Mouse (Mus musculus) gastrocnemius, postnatal 25 days (tissue): ENCODE results near the gene Dctn5. TPM values are rescaled to one million over a fixed set of nuclear protein-coding genes. Genes with fewer than 3 reads are reported as not detected.
A peak's percentile ranks its signal among the peaks of the same experiment; 100 is the strongest.
"Not testable (repeated sequence)": the region's sequence is repeated elsewhere in the genome, so short reads cannot be mapped to it uniquely, and the experiment has no call there.

Experiments
- DNase-seq: peaks from one replicate; pipeline ENCODE4 v3.0.0; 2022
- long read RNA-seq, 2 experiments: library from polyadenylated mRNA; stranded (forward); transcript quantifications; one replicate each; pipeline ENCODE4 v2.0.0; 2021
- total RNA-seq, 2 experiments: library from RNA; stranded (reverse); gene quantifications; 1 replicate in 1 of 2; 2 replicates in 1 of 2; pipeline ENCODE4 v1.2.3; 2021

Dctn5 gene
- 10 to 100 TPM; 18.4 to 20.3 TPM for total RNA-seq
- long read RNA-seq, experiment 1, transcript Dctn5-201 (6 exons, 1,532 nt): major isoform, 9 of 75 reads
- long read RNA-seq, experiment 1, partial matches to known transcripts: 1 of 75 reads
- long read RNA-seq, experiment 1, other reads (novel, unspliced or antisense): 65 of 75 reads
- long read RNA-seq, experiment 2, transcript Dctn5-201 (6 exons, 1,532 nt): major isoform, 11 of 43 reads
- long read RNA-seq, experiment 2, partial matches to known transcripts: 28 of 43 reads
- long read RNA-seq, experiment 2, other reads (novel, unspliced or antisense): 3 of 43 reads

DNA sequence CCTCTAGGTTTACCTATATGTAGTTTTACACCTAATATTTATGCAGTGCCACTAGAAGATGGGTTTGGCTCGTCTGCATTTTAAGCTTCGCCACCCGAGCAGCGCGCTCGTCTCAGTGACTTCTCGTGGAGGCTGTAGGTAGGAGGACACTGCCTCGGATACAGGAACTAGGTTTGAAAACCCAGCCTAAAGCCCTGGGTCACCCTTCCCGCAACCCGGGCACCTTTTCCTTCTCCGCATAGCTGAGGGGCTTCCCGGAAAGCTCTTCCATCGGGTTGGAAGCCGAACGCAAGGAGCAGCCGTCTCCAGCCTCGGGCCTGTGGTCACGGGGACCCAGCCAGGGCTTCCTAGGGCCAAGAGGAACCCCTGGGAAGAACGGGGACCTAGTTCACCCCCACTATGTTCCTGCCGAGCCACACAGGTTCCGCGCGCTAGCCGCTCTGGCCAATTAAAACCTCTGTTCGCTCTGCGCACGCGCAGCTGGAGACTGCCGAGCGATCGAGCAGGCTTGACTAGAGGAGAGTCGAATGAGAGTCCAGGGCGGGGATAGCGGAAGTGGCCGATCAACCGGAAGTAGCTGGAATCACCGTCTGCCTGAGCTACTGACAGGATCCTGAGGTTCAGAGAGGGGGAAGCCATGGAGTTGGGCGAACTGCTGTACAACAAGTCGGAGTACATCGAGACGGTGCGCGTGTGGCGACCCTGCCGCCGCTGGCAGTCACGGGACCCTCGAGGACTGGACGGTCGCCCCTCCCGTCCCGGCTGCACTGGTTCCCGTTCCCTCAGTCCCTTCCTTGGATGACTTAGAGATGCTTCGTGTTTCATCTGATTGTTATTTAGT is at the start of gene Dctn5, which contains the start of gene Palb2:
Gene Dctn5, plus strand, starts transcription at position 545 of the 841 bp plus-strand sequence.
Gene Palb2, minus strand, starts transcription at position 489 of the 841 bp plus-strand sequence.
- peak; percentile 97 for DNase-seq

GRCm38 (mm10) chr7:122087195-122087982 is 45.5 kb upstream of the Dctn5 start:
- no peak for DNase-seq

- no peak for DNase-seq
Measured at GRCm38 (mm10) chr7:122094564-122095330, 38.1 kb upstream of the Dctn5 start.

DNA sequence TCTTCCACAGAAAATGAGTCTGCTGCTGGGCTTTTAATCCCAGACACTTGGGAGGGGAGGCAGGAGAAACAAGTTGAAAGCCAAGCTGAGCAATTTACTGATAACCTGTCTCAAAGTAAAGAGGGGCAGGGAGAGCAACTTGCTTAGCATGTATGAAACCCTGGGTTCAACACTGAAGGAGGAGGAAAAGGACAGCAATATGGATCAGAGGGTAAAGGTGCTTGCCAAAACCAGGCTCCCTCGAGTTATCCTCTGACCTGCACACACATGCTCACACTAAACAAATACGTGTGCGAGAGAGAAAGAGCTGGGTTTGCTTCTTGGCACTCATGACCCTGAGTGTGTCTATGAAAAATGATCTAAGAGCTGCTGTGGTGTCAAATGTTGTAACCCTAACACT is 34.8 kb upstream of the Dctn5 start:
- no peak for DNase-seq

DNA sequence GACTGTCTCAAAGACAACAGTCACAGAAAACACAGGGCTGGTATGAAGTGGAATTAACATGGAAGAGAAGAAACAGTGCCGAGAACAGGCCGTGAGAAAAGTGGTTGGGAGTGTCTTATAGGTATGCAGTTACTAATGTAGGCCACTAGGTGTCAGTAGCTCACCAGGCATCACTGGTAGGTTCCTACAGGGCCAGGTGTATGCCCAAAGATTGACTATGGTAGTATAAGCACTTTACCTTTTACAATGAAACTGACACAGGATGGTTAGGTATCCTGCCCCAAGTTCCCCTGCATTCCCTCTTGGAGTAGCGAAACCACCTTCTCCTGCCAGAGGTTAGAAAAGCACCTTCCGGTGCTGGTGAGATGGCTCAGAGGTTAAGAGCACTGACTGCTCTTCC is 33.6 kb upstream of the Dctn5 start:
- DNase-seq: no peak

DNA sequence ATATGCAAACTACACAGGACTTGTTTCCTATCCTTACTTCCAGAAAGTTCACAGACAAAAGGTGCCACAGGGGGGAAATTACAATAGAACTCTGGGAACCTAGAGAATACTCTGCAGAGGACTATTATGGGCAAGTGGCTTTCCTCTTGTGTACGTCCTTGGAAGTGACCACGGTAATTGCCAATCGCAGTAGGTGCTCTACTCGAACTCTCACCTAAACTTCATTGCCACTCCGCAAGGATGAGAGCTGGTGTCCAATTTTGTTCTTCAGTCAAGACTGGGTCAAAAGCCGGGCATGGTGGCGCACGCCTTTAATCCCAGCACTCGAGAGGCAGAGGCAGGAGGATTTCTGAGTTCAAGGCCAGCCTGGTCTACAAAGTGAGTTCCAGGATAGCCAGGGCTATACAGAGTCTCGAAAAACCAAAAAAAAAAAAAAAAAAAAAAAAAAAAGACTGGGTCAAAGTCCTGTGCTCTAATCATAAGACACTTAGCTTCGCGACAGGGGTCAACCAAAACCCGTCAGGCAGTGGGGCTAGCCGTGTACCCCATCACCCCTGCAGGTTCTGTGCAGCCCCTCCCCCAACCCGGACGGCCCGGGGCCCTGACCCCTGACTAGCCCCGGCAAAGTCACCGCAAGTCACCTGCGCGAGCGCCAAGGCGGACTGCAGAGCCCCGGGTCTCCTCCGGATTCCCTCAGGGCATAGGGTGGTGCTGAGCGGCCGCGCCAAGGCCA is 31.7 kb upstream of the Dctn5 start:
- not testable (repeated sequence) for DNase-seq

DNA sequence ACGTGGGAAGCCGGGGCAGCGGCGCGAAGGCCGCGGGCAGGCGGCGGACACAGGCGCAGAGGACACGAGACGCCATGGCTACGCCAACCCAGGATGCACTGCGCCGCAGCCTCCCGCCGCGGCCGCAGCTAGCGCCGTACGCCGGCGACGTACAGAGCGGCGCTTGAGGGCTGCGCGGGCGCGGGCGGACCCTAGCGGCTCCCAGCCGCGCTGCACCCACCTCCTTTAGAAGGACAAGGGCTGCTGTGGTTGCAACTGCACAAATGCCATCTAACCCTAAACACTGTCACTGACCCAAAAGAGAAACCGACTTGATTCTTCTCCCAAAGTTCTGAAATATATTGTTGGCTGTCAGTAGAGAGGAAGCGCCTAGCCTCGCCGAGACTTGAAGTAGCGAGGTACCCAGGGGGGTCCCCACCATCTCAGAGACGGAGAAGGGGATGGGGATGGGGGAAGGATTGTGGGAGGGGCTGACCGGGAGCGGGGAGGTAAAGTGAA is 31.0 kb upstream of the Dctn5 start, which contains the start of gene Ndufab1:
Gene Ndufab1, minus strand, starts transcription at position 140 of the 498 bp plus-strand sequence.
- peak; percentile 86 for DNase-seq

DNA sequence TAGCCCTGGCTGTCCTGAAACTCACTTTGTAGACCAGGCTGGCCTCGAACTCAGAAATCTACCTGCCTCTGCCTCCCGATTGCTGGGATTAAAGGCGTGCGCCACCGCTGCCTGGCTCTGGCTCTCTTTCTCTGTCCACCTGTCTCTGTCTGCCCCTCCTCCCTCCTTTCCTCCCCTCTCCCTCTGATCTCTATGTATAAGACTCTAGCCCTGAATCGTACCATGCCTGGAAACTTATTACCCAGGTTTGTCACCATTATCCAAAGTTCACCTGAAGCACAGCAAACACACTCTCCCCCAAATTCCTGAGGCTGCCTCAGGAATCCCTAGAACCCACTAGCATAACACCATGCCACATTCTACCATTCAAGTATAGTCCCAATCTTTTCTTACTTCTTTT is 24.6 kb upstream of the Dctn5 start:
- DNase-seq: no peak

DNA sequence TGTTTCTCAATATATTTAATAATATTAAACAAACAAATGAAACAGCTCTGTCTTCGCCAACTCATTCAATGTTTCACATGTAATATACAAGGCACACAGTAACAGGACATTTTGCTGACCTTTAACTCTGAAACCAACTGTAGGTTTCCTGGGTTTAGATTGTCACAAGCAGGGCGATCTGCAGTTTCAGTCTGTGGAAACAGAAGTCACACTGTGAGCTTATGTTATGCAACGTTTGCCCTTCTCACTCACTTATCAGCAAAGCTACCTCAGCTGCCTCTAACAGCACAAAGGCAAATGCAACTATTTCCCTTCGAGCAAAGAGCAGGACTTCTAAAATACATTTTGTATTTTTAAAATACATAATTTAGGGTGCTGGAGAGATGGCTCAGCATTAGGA is 9.3 kb upstream of the Dctn5 start:
- no peak for DNase-seq

- no peak for DNase-seq
Measured at GRCm38 (mm10) chr7:122125636-122126035, 7.2 kb upstream of the Dctn5 start.

DNA sequence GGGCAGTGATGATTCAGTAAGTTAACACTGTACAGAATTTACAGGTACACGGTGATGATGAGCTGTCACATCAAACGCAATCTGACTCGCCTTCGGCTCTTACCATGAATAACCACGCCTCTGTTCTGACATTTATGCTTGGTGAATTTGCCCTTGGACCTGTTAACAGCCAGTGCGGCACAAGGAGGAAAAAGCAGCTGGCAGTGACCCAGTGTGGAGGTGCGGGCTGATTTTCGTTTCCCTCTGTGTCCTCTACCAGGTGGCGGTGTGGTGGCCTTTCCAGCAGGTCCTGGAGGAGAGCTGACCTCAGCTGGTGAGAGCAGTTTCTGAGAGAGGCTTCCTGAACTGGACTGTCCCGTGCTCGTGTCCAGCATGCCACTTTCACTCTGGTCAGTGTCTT is 5.9 kb upstream of the Dctn5 start:
- DNase-seq: no peak

DNA sequence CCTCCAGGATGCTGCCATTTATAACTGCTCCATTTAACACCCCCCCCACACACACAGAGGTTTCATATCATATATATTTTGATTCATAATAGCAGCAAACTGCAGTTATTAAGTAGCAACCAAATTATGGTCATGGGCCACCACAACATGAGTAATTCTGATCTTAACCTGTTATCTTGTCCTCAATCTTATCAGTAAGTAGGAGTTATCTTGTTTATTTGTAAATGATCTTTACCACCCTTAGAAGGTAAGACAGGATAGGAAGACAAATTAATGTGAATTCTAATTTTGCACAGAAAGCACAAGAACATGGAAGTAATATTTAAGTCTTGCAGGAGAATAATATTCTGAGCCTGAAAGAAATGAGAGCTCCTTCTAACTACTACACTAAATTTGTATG is 1.0 kb upstream of the Dctn5 start:
- DNase-seq: no peak

DNA sequence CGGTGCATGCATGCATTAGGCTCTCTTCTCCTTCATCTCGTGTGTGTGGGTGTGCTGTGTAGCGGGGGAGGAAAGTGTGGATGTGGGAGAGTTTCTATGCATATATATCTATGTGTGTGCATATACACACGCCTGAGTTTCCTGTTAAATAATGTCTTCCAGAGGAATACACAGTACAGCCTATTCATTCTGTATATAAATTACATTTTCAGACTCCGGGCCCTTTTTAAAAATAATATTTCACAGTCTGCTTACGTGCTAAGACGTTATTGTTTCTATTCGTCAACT is 441 bp downstream of the Dctn5 start:
- DNase-seq: no peak

DNA sequence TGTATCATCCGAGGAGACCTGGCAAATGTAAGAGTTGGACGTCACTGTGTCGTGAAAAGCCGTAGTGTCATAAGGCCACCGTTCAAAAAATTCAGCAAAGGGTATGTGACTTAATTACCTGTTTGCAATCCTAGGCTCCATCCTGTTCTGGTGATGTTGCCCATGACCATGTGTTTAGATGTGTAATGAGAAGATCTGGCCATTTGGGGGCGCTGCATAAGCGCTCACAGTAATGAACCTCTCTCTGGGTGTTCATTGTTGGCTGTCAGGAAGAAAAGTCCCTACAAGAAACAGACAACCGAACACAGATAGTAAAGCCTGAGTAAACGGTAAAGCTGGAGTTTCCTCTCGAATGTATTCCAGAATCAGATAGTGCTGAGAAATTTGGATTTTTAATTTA is 2.2 kb downstream of the Dctn5 start:
- no peak for DNase-seq

DNA sequence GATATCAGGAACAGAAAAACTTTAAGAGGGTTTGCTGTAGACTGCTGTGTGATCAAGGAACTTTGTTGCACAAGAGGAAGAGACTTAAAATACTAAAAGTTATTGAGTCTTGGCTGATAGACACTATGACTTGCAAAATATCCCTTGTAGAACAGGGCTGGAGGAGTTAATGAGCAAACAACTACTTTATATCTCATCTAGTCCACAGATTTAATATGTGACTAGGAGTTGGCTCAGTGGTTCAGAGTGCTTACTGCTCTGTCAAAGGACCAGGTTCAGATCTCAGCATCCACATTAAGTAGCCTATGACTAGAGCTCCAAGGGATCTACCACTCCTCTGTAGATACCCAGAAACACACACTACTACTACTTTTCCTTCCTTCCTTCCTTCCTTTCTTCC is 4.2 kb downstream of the Dctn5 start:
- DNase-seq: no peak

GRCm38 (mm10) chr7:122138190-122138589 is 5.3 kb downstream of the Dctn5 start:
- no peak for DNase-seq

DNA sequence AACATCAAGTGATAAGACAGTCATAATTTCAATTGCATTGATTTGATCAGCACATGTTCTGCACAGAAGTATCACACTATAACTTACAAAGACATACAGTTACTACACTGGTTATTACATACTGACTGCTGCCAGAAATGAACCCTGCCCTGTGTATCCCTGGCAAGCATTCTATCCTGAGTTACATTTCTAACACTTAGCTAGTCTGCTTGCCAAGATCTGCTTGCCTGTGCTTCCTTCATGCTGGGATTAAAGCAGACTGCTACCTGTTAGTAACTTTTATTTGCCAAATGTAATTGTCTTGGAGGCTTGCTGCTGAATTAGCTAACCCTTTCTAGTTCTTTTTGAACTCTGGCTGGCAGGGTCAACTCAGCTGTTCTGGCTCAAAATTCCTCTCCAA is 8.2 kb downstream of the Dctn5 start:
- DNase-seq: no peak

- DNase-seq: no peak
Measured at GRCm38 (mm10) chr7:122152473-122152872, 19.6 kb downstream of the Dctn5 start.

DNA sequence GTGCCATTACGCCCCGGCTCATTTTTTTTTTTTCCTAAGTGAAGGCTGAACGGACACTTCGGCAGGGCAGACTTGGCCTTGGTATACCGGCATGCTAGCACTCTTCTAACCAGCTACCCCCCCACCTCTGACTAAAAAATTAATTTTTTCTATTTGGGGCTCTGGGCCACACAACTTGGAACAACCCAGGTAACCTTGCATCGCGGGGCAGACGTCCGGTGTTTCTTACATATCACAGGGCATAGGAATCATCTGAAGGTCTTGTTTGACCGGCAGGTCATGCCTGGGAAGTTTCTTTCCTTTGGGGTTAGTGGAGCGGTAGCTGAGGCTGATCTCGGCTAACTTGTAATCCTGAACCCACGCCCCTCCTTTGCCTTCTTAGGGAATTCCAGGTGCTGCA is 25.6 kb downstream of the Dctn5 start:
- no peak for DNase-seq

DNA sequence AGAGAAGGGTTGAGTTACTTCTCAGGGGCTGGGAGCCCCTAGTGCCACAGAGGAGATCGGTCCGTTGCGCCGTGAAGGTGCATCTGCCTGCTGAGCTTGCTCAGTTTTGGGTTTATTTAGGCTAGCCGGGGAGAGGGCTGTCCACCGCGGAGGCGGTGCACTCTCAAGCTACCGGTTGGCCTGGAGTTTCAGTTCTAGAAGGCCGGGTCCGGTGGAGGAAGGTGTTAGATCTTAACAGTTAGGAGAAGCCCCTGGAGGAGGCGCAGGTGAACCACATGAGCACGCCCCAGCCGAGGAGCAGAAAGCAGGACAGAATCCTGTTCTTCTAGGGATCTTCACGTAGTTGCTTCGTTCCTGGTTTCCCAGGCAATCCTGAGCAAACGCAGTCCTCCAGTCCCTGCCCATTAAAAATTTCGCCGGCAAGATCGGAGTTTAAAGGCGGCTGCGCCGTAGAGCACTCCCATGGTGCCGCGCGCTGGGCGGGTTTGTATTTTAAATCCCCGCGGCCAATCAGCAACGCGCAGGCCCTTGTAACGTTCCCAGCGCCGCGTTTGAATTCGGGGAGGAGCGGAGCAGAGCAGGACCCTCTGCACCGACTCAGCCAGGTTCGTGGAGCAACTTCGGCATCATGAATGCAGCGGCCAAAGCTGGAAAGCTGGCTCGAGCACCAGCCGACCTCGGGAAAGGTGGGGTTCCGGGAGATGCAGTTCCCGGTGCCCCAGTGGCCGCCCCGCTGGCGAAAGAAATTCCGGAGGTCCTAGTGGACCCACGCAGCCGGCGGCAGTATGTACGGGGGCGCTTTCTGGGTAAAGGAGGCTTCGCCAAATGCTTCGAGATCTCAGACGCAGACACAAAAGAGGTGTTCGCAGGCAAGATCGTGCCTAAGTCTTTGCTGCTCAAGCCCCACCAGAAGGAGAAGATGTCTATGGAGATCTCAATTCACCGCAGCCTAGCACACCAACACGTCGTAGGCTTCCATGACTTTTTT is 26.4 kb downstream of the Dctn5 start, which contains the start of gene Plk1:
Gene Plk1, plus strand, starts transcription at position 525 of the 988 bp plus-strand sequence.
- peak; percentile 64 for DNase-seq
